Mouse (Mus musculus): ENCODE data around the gene Zfp872. TPM values are rescaled to one million over a fixed set of nuclear protein-coding genes. Genes with fewer than 3 reads are reported as not detected.
"Not testable (repeated sequence)": the region's sequence is repeated elsewhere in the genome, so short reads cannot be mapped to it uniquely, and the experiment has no call there.

Gene Zfp872
- 0.10 and 0.12 TPM in 2 replicates for polyA plus RNA-seq (2012; rRNA removed)

- Histone ChIP-seq H3K4me1 (ENCODE audit: control insufficient read depth, insufficient read depth, low read length) (no peaks in the 10 kb centered on the region; the same call in 1 of the 2 replicates), H3K4me3 (replicated peaks; ENCODE audit: extremely low read depth, low read depth, low read length) (peak within 1 kb of the TSS; percentile 50)
- TF ChIP-seq POLR2A (IDR thresholded peaks at IDR 0.05; ENCODE audit: borderline replicate concordance, extremely low read depth, low read depth, low read length) (0 out of 2 replicates have a peak, but pooled peaks have one; percentile 18), CTCF (IDR thresholded peaks at IDR 0.05; ENCODE audit: insufficient read depth, low read length) (no peak)
- 16% methylated on average over 43 of the region's 43 CpGs for WGBS
- DNase-seq, result peak; percentile 45
Observed at GRCm38 (mm10) chr9:22188025-22188611, at the start of gene Zfp872. Gene Zfp872, plus strand, starts transcription at chr9:22188090.

GRCm38 (mm10) chr9:22138480-22138879 lies 49.4 kb upstream of the Zfp872 start:
- H3K4me1 ChIP-seq (ENCODE audit: control insufficient read depth, insufficient read depth, low read length), result no peaks in the 10 kb centered on the region
- H3K4me3 ChIP-seq (replicated peaks; ENCODE audit: extremely low read depth, low read depth, low read length), result no peak overlapping the region
- WGBS, result 17% methylated on average over 2 of the region's 2 CpGs
- peak; percentile 46 for DNase-seq
- TF ChIP-seq POLR2A (IDR thresholded peaks at IDR 0.05; ENCODE audit: borderline replicate concordance, extremely low read depth, low read depth, low read length), result no peak
- TF ChIP-seq CTCF (IDR thresholded peaks at IDR 0.05; ENCODE audit: insufficient read depth, low read length), result peak; percentile 96

- H3K4me1 ChIP-seq (ENCODE audit: control insufficient read depth, insufficient read depth, low read length), result no peaks in the 10 kb centered on the region
- WGBS, result 86% methylated on average over 5 of the region's 5 CpGs
- no peak for DNase-seq
- TF ChIP-seq POLR2A (IDR thresholded peaks at IDR 0.05; ENCODE audit: borderline replicate concordance, extremely low read depth, low read depth, low read length) (no peak), CTCF (IDR thresholded peaks at IDR 0.05; ENCODE audit: insufficient read depth, low read length) (no peak)
- no peak overlapping the region for H3K4me3 ChIP-seq (replicated peaks; ENCODE audit: extremely low read depth, low read depth, low read length)
Observed at GRCm38 (mm10) chr9:22139746-22140145, 48.1 kb upstream of the Zfp872 start.

GRCm38 (mm10) chr9:22143108-22144037 lies 44.5 kb upstream of the Zfp872 start:
- 41% methylated on average over 17 of the region's 17 CpGs for WGBS
- H3K4me3 ChIP-seq (replicated peaks; ENCODE audit: extremely low read depth, low read depth, low read length), result no peak overlapping the region
- H3K4me1 ChIP-seq (ENCODE audit: control insufficient read depth, insufficient read depth, low read length), result no peaks in the 10 kb centered on the region
- TF ChIP-seq CTCF (IDR thresholded peaks at IDR 0.05; ENCODE audit: insufficient read depth, low read length) (peak; percentile 90), POLR2A (IDR thresholded peaks at IDR 0.05; ENCODE audit: borderline replicate concordance, extremely low read depth, low read depth, low read length) (no peak)
- peak; percentile 86 for DNase-seq

GRCm38 (mm10) chr9:22144304-22144965 lies 43.5 kb upstream of the Zfp872 start:
- DNase-seq, result no peak
- TF ChIP-seq POLR2A (IDR thresholded peaks at IDR 0.05; ENCODE audit: borderline replicate concordance, extremely low read depth, low read depth, low read length) (no peak), CTCF (IDR thresholded peaks at IDR 0.05; ENCODE audit: insufficient read depth, low read length) (no peak)
- no peaks in the 10 kb centered on the region for H3K4me1 ChIP-seq (ENCODE audit: control insufficient read depth, insufficient read depth, low read length)
- H3K4me3 ChIP-seq (replicated peaks; ENCODE audit: extremely low read depth, low read depth, low read length), result no peak overlapping the region
- WGBS, result 66% methylated on average over 8 of the region's 8 CpGs

- DNase-seq, result peak; percentile 31
- Histone ChIP-seq H3K4me1 (ENCODE audit: control insufficient read depth, insufficient read depth, low read length) (no peaks in the 10 kb centered on the region; the same call in 1 of the 2 replicates), H3K4me3 (replicated peaks; ENCODE audit: extremely low read depth, low read depth, low read length) (no peak overlapping the region)
- 68% methylated on average over 20 of the region's 20 CpGs for WGBS
- TF ChIP-seq CTCF (IDR thresholded peaks at IDR 0.05; ENCODE audit: insufficient read depth, low read length), result no peak
- peak; percentile 78; the same call in 1 of the 2 replicates for TF ChIP-seq POLR2A (IDR thresholded peaks at IDR 0.05; ENCODE audit: borderline replicate concordance, extremely low read depth, low read depth, low read length)
Observed at GRCm38 (mm10) chr9:22149426-22150248, 38.3 kb upstream of the Zfp872 start.

GRCm38 (mm10) chr9:22150249-22150693 lies 37.6 kb upstream of the Zfp872 start:
- H3K4me1 ChIP-seq (ENCODE audit: control insufficient read depth, insufficient read depth, low read length); H3K4me3 ChIP-seq (replicated peaks; ENCODE audit: extremely low read depth, low read depth, low read length); DNase-seq: not testable (repeated sequence)
- WGBS, result 58% methylated on average over 7 of the region's 7 CpGs

- H3K4me3 ChIP-seq (replicated peaks; ENCODE audit: extremely low read depth, low read depth, low read length), result no peak overlapping the region
- DNase-seq, result no peak
- 22% methylated on average over 2 of the region's 2 CpGs for WGBS
- peaks cover 4% of the 10 kb centered on the region for H3K4me1 ChIP-seq (ENCODE audit: control insufficient read depth, insufficient read depth, low read length)
- no peak for TF ChIP-seq POLR2A (IDR thresholded peaks at IDR 0.05; ENCODE audit: borderline replicate concordance, extremely low read depth, low read depth, low read length)
- TF ChIP-seq CTCF (IDR thresholded peaks at IDR 0.05; ENCODE audit: insufficient read depth, low read length), result no peak
Observed at GRCm38 (mm10) chr9:22150946-22151345, 36.9 kb upstream of the Zfp872 start.

GRCm38 (mm10) chr9:22153810-22154209 lies 34.1 kb upstream of the Zfp872 start:
- peaks cover 8% of the 10 kb centered on the region for H3K4me1 ChIP-seq (ENCODE audit: control insufficient read depth, insufficient read depth, low read length)
- TF ChIP-seq CTCF (IDR thresholded peaks at IDR 0.05; ENCODE audit: insufficient read depth, low read length) (no peak), POLR2A (IDR thresholded peaks at IDR 0.05; ENCODE audit: borderline replicate concordance, extremely low read depth, low read depth, low read length) (no peak)
- 92% methylated on average over 3 of the region's 3 CpGs for WGBS

More at GRCm38 (mm10) chr9:22153810-22154209, 34.1 kb upstream of the Zfp872 start:
- no peak for DNase-seq
- H3K4me3 ChIP-seq (replicated peaks; ENCODE audit: extremely low read depth, low read depth, low read length), result no peak overlapping the region
